Mouse (Mus musculus) liver, embryonic 12.5 days (tissue): ENCODE data around the gene Sez6. TPM values are rescaled to one million over a fixed set of nuclear protein-coding genes. Genes with fewer than 3 reads are reported as not detected.

Source experiments
- ATAC-seq: fragments of 200-750 bp; cut with Nextera tagmentation; 2 replicates; pipeline ENCODE4 v1.8.0; 2017; ENCODE audit warnings: moderate number of reproducible peaks, mild to moderate bottlenecking, moderate library complexity
- H3K27ac ChIP-seq: fragments of 300-500 bp; sonication (generic); 2 replicates; pipeline ENCODE4 v1.5.1; 2016; ENCODE audit warnings: mild to moderate bottlenecking
- H3K27me3 ChIP-seq: fragments of 300-500 bp; sonication (generic); replicated peaks from 2 replicates; pipeline ENCODE4 v1.6.1; 2016; ENCODE audit warnings: mild to moderate bottlenecking, moderate library complexity
- H3K36me3 ChIP-seq: fragments of 300-500 bp; sonication (generic); 2 replicates; pipeline ENCODE4 v1.6.1; 2016; ENCODE audit warnings: mild to moderate bottlenecking, moderate library complexity
- H3K4me1 ChIP-seq: fragments of 300-500 bp; sonication (generic); 2 replicates; pipeline ENCODE4 v1.6.1; 2016
- H3K4me2 ChIP-seq: fragments of 300-500 bp; sonication (generic); 2 replicates; pipeline ENCODE4 v1.6.1; 2016; ENCODE audit warnings: mild to moderate bottlenecking, moderate library complexity
- H3K4me3 ChIP-seq: fragments of 300-500 bp; sonication (generic); 2 replicates; pipeline ENCODE4 v1.5.1; 2016; ENCODE audit warnings: mild to moderate bottlenecking, moderate library complexity
- H3K9ac ChIP-seq: fragments of 300-500 bp; sonication (generic); 2 replicates; pipeline ENCODE4 v1.6.1; 2016; ENCODE audit warnings: mild to moderate bottlenecking, moderate library complexity
- H3K9me3 ChIP-seq: fragments of 300-500 bp; sonication (generic); replicated peaks from 2 replicates; pipeline ENCODE4 v1.6.1; 2016; ENCODE audit warnings: mild to moderate bottlenecking, moderate library complexity
- WGBS: fragments of 180-500 bp; shearing (Covaris S2); methylation state at CpG from one replicate; pipeline ENCODE4 v1.1.7; 2016; ENCODE audit not compliant: insufficient replicate concordance; 5-methylcytosine and 5-hydroxymethylcytosine counted together
- polyA plus RNA-seq: library from polyadenylated mRNA; unstranded; fragments of >200 nt; fragmentation: Nextera tagmentation; extraction: Ambion mirVana; gene quantifications from 2 replicates; pipeline ENCODE4 v1.2.1, GENCODE M21; 2016

Gene Sez6
- polyA plus RNA-seq, 1 experiment from 2014 or later, result 0.05 TPM

DNA sequence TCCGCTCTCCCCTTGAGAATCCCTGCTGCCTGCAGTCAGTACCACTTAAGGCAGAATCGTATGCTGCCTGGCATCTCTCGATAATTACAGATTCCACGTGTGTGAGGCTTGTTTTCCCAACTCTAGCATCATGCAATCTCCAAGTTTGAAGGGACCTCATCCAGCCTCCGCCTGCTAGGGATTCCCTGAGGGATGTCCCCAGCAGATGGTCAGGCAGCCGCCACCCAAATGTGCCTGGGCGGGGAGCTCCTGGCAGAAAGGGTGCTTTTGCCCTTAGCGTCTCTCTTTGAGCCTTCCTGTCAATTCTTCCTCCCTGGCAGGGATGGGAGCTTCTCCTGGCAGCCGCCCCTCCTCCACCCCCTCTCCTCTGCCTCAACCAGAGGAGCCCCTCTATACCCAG lies 29.6 kb downstream of the Sez6 start:
- Histone ChIP-seq H3K4me2 (no peak overlapping the region), H3K27ac (no peak overlapping the region), H3K27me3 (peaks cover 80% of the 10 kb centered on the region), H3K4me3 (no peak overlapping the region), H3K36me3 (no peaks in the 10 kb centered on the region), H3K9me3 (no peaks in the 10 kb centered on the region), H3K9ac (no peak overlapping the region), H3K4me1 (0 out of 2 replicates have a peak, but pooled peaks cover 4% of the 10 kb centered on the region)
- 50% methylated on average over 9 of the region's 9 CpGs for WGBS
- ATAC-seq, result no peak

GRCm38 (mm10) chr11:77960898-77961297 lies 30.3 kb downstream of the Sez6 start:
- no peak overlapping the region for H3K4me3 ChIP-seq
- 27% methylated on average over 5 of the region's 5 CpGs for WGBS
- H3K4me2 ChIP-seq, result no peak overlapping the region
- H3K9ac ChIP-seq, result no peak overlapping the region
- no peak for ATAC-seq
- no peak overlapping the region for H3K27ac ChIP-seq
- no peaks in the 10 kb centered on the region for H3K9me3 ChIP-seq
- H3K27me3 ChIP-seq, result peaks cover 80% of the 10 kb centered on the region
- H3K4me1 ChIP-seq, result 0 out of 2 replicates have a peak, but pooled peaks cover 4% of the 10 kb centered on the region
- H3K36me3 ChIP-seq, result no peaks in the 10 kb centered on the region

GRCm38 (mm10) chr11:77962946-77963345 lies 32.3 kb downstream of the Sez6 start:
- H3K4me1 ChIP-seq, result 0 out of 2 replicates have a peak, but pooled peaks cover 4% of the 10 kb centered on the region
- no peak overlapping the region for H3K9ac ChIP-seq
- H3K27ac ChIP-seq, result no peak overlapping the region
- no peaks in the 10 kb centered on the region for H3K36me3 ChIP-seq
- H3K27me3 ChIP-seq, result peaks cover 68% of the 10 kb centered on the region
- no peaks in the 10 kb centered on the region for H3K9me3 ChIP-seq
- H3K4me2 ChIP-seq, result no peak overlapping the region
- no peak for ATAC-seq
- no peak overlapping the region for H3K4me3 ChIP-seq
- WGBS, result 78% methylated on average over 10 of the region's 10 CpGs

DNA sequence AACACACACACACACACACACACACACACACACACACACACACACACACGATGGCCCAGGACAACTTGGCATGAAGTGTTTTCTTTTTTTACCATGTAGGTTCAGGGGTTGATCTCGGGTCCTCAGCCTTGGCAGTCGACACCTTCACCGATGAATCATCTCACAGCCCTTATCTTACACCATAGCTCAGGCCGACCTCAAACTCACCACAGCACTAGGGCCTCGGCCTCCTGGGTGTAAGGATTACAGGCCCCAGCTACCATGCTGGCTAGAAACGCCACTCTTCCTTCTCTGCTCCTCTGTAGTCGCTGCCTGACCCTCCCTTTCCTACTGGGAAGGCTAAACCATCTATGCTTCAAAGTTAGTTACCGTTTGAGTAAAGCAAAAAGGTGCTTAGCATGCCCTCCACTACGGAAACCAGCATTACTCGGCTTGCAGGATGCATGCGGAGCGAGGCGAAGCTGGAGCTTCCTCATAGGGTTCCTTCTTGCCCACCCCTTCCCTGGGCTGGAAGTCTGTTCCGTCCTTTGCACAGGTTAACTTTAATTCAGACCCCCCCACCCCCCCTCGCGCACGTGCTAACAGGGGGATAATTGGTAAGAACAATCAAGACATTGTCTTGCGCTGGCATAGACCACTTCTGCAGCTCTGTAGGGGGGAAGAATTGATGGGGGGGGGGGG lies 34.0 kb downstream of the Sez6 start:
- Histone ChIP-seq H3K9me3 (no peaks in the 10 kb centered on the region), H3K4me2 (no peak overlapping the region), H3K27me3 (peaks cover 69% of the 10 kb centered on the region), H3K36me3 (no peaks in the 10 kb centered on the region), H3K4me3 (no peak overlapping the region), H3K27ac (no peak overlapping the region), H3K4me1 (0 out of 2 replicates have a peak, but pooled peaks cover 4% of the 10 kb centered on the region), H3K9ac (0 out of 2 replicates have a peak overlapping the region, but pooled peaks have one; percentile 15)
- no peak for ATAC-seq
- 22% methylated on average over 19 of the region's 19 CpGs for WGBS

GRCm38 (mm10) chr11:77965101-77966036 lies 34.8 kb downstream of the Sez6 start:
- Histone ChIP-seq H3K4me2 (no peak overlapping the region), H3K9me3 (no peaks in the 10 kb centered on the region), H3K9ac (no peak overlapping the region), H3K36me3 (no peaks in the 10 kb centered on the region), H3K27me3 (peaks cover 64% of the 10 kb centered on the region), H3K4me3 (no peak overlapping the region), H3K4me1 (0 out of 2 replicates have a peak, but pooled peaks cover 4% of the 10 kb centered on the region), H3K27ac (no peak overlapping the region)
- 39% methylated on average over 17 of the region's 17 CpGs for WGBS
- ATAC-seq, result no peak

DNA sequence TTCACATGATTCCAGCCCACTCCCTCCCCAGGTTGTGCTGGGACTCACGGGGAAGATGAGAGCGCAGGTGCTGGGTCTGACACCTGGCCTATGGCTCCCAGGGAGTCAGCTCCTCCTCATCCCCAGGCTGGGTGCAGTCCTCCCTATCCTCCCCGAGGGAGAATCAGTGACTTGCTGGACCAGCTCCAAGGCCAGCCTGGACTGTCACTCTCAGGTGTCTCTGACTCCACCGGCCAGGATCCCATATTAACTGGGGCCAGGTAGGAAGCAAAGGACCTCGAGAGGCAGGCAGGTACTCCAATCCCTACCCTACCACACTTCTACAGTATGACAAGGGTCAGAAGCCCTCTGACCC lies 35.4 kb downstream of the Sez6 start:
- Histone ChIP-seq H3K27ac (no peak overlapping the region), H3K27me3 (peaks cover 62% of the 10 kb centered on the region), H3K4me2 (no peak overlapping the region), H3K9ac (no peak overlapping the region), H3K4me1 (0 out of 2 replicates have a peak, but pooled peaks cover 4% of the 10 kb centered on the region), H3K36me3 (no peaks in the 10 kb centered on the region), H3K4me3 (no peak overlapping the region), H3K9me3 (no peaks in the 10 kb centered on the region)
- WGBS, result 49% methylated on average over 5 of the region's 5 CpGs
- ATAC-seq, result no peak

DNA sequence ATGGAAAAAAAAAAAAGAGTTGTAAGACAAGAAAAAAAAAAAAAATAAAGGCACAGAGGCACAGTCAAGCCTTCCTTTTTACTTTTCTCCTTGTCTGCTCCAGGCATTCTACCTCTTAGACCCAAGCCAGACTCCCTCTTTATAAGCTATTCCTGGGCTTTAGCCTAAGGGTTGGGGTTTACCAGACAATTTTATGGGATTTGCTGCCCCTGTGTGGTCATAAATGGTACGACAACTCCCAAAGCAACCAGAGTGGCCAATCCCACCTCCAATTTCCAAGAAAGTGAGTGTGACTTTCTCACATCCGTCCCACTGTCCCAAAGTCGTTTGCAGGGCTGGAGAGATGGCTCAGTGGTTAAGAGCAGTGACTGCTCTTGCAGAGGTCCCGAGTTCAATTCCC lies 36.5 kb downstream of the Sez6 start:
- H3K27me3 ChIP-seq, result peaks cover 66% of the 10 kb centered on the region
- ATAC-seq, result no peak

GRCm38 (mm10) chr11:77968786-77969185 lies 38.2 kb downstream of the Sez6 start:
- H3K27ac ChIP-seq, result no peak overlapping the region
- H3K4me2 ChIP-seq, result no peak overlapping the region
- no peak overlapping the region for H3K4me3 ChIP-seq
- H3K9ac ChIP-seq, result no peak overlapping the region
- ATAC-seq, result no peak
- peaks cover 73% of the 10 kb centered on the region for H3K27me3 ChIP-seq
- H3K9me3 ChIP-seq, result no peaks in the 10 kb centered on the region
- 0 out of 2 replicates have a peak, but pooled peaks cover 4% of the 10 kb centered on the region for H3K4me1 ChIP-seq
- 36% methylated on average over 4 of the region's 4 CpGs for WGBS
- H3K36me3 ChIP-seq, result no peaks in the 10 kb centered on the region

More for the DNA sequence above, 36.5 kb downstream of the Sez6 start:
- H3K27ac ChIP-seq, result no peak overlapping the region
- WGBS, result under 1% methylated on average over 4 of the region's 4 CpGs
- H3K4me2 ChIP-seq, result no peak overlapping the region
- H3K4me3 ChIP-seq, result no peak overlapping the region
- no peaks in the 10 kb centered on the region for H3K9me3 ChIP-seq
- no peaks in the 10 kb centered on the region for H3K36me3 ChIP-seq
- H3K9ac ChIP-seq, result no peak overlapping the region
- 0 out of 2 replicates have a peak, but pooled peaks cover 4% of the 10 kb centered on the region for H3K4me1 ChIP-seq

DNA sequence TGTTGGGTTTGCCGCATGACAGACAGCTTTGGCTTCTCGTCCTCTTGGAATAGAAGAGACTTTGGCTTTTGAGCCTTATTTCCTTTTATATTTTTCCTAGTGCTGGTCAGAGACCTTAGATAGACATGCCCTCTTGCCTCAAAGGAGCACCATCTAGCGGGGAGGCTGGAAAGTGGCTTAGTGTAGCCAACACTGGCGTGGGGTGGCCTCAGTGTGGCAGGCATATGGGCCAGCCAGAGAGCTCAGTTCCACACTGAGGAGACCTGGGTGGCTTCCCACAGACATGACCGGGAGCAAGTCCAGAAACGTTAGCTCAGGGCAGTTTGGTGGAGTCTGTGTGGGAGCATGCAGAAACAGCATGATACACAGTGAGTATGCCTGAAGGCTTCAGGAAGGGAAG lies 40.1 kb downstream of the Sez6 start:
- no peak overlapping the region for H3K4me2 ChIP-seq
- ATAC-seq, result no peak
- H3K36me3 ChIP-seq, result no peaks in the 10 kb centered on the region
- WGBS, result 72% methylated on average over 6 of the region's 6 CpGs
- peaks cover 77% of the 10 kb centered on the region for H3K27me3 ChIP-seq
- no peaks in the 10 kb centered on the region for H3K9me3 ChIP-seq
- no peak overlapping the region for H3K9ac ChIP-seq
- H3K4me1 ChIP-seq, result no peaks in the 10 kb centered on the region
- no peak overlapping the region for H3K4me3 ChIP-seq
- H3K27ac ChIP-seq, result no peak overlapping the region

GRCm38 (mm10) chr11:77973520-77973919 lies 42.9 kb downstream of the Sez6 start:
- no peaks in the 10 kb centered on the region for H3K36me3 ChIP-seq
- 71% methylated on average over 7 of the region's 7 CpGs for WGBS
- H3K27me3 ChIP-seq, result peaks cover 90% of the 10 kb centered on the region
- no peaks in the 10 kb centered on the region for H3K4me1 ChIP-seq
- H3K4me3 ChIP-seq, result no peak overlapping the region
- no peak overlapping the region for H3K9ac ChIP-seq
- H3K27ac ChIP-seq, result no peak overlapping the region
- ATAC-seq, result no peak
- no peak overlapping the region for H3K4me2 ChIP-seq
- H3K9me3 ChIP-seq, result no peaks in the 10 kb centered on the region

- Histone ChIP-seq H3K27me3 (peaks cover 88% of the 10 kb centered on the region), H3K27ac (no peak overlapping the region), H3K9ac (no peak overlapping the region), H3K9me3 (no peaks in the 10 kb centered on the region), H3K4me3 (no peak overlapping the region), H3K4me1 (no peaks in the 10 kb centered on the region), H3K4me2 (no peak overlapping the region), H3K36me3 (no peaks in the 10 kb centered on the region)
- ATAC-seq, result no peak
- WGBS, result 25% methylated on average over 15 of the region's 15 CpGs
Observed at GRCm38 (mm10) chr11:77974325-77974724, 43.7 kb downstream of the Sez6 start.

- Histone ChIP-seq H3K9me3 (no peaks in the 10 kb centered on the region), H3K9ac (no peak overlapping the region), H3K36me3 (no peaks in the 10 kb centered on the region), H3K27ac (no peak overlapping the region), H3K27me3 (peaks cover 83% of the 10 kb centered on the region), H3K4me3 (no peak overlapping the region), H3K4me1 (peaks cover 8% of the 10 kb centered on the region), H3K4me2 (no peak overlapping the region)
- WGBS, result 23% methylated on average over 4 of the region's 4 CpGs
- ATAC-seq, result no peak
Observed at GRCm38 (mm10) chr11:77975873-77976272, 45.3 kb downstream of the Sez6 start.
